Mouse (Mus musculus): Measurements from ENCODE around the gene Mapk8ip2.

DNA sequence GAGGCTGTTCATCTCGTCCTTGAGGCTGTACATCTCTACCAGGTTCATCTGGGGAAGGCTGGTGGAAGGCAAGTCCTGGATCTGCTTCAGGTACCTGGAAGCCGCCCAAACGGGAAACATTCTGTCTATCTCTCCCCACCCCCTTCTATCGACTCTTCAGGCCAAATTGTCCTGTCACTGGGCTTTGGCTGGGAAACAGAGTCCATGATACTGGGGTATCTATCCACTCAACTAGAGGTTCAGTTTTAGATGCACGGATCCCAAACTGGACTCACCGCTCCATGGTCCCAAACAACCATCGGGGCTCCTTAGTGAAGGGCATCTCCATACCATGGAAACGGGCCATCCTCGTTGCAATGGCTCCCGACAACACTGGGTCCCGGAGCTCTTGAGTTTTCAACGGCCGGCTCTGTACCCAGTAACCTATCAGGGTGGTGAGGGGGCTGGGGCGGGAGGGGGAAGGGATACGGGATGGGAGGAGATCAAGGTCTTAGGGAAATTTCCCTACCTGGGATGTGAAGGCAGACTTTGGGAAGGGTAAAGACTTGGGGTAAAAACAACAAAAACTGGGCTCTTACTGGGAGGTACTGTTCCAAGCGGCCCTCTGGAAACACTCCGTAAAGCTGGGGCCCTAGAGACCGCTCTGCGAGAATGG lies 25.4 kb upstream of the Mapk8ip2 start:
- TF ChIP-seq CTCF (IDR thresholded peaks at IDR 0.05; ENCODE audit: control insufficient read depth, insufficient read depth, insufficient read length) (no peak), CEBPB (IDR thresholded peaks at IDR 0.05; ENCODE audit: low read depth) (no peak), MAX (IDR thresholded peaks at IDR 0.05) (no peak), USF1 (IDR thresholded peaks at IDR 0.05; ENCODE audit: low read depth) (no peak)

All from C2C12 (cell line).